Mouse (Mus musculus) C2C12 (cell line): ENCODE results near the gene Anapc13.

Source experiments
- CTCF ChIP-seq: IDR thresholded peaks from one replicate; pipeline ENCODE4 v1.5.1; 2011; ENCODE audit not compliant: control insufficient read depth, insufficient read depth, insufficient read length
- FOSL1 ChIP-seq: IDR thresholded peaks from one replicate; pipeline ENCODE4 v1.8.0; 2011; ENCODE audit warnings: mild to moderate bottlenecking, low read length; ENCODE audit not compliant: poor library complexity, insufficient read depth, severe bottlenecking

DNA sequence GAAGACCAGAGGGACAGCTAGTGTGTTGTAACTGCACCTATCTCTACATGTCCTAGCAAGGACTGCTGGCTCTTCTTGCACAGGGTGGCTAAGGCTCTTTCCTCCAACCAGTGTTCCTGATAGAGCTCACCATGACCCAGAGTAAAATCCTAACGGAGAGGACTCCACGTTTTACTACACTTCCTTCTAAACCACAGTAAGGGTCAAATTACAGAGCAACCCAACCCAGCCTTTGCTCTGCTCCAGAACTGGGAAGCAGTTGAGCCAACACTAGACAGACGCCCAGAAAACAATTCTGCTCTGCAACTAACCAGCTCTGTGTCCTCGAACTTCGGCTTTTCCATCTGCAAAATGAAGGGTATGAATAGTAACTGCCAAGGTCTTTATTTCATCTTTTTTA lies 4.7 kb upstream of the Anapc13 start:
- TF ChIP-seq FOSL1 (no peak), CTCF (no peak)
